In the genomic region with DNA sequence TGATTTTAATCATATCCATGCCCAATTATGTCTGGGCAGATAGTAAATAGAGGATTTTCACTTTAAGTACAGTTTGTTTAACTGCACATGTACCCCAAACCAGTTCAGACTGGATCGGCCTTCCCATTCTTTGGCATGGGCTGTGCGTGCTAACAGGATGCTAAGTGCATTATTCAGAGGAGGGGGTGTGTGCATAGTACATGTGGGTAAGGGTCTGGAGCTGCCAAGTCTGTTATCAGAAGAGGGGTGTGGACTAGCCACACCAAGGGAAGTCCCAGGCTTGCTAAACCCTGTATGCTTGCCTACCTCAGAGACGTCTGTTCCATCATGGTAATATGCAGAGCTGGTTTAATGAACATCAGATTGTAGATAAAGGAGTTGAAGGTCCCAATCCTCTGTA, we compare ENCODE assay signal across 20 mouse cellular contexts. TPM values are rescaled to one million over a fixed set of nuclear protein-coding genes. Genes with fewer than 3 reads are reported as not detected.
A peak's percentile ranks its signal among the peaks of the same experiment; 100 is the strongest.
DNase-seq lines count a peak whose midpoint lies in the region; ATAC-seq lines count a peak whose summit lies in the region.
"Had no signal": no experiment of that assay in that cellular context is flagged by ENCODE, and none has a peak within 500 bp of the region (broad histone marks: within the 10 kb centered on the region; RNA-seq: fewer than 3 reads in every experiment).

No protein-coding gene starts in this region.

- H3K4me3 ChIP-seq in forebrain, embryonic 16.5 days (replicated peaks; ENCODE audit: low read length), result no peak overlapping the region
- H3K4me3 ChIP-seq in forebrain, embryonic 10.5 days, result no peak overlapping the region
- no peak overlapping the region for H3K4me3 ChIP-seq in hindbrain, embryonic 16.5 days (ENCODE audit: low read length)
- no peak overlapping the region for H3K4me3 ChIP-seq in hindbrain, embryonic 13.5 days
- H3K4me3 ChIP-seq in midbrain, embryonic 15.5 days, result no peak overlapping the region
- H3K4me3 ChIP-seq in midbrain, embryonic 10.5 days, result no peak overlapping the region
- H3K4me3 ChIP-seq: embryonic facial prominence, embryonic 13.5 days; embryonic facial prominence, embryonic 15.5 days; erythroblast, embryonic 14.5 days; forebrain, embryonic 12.5 days had no signal

- 0 out of 2 replicates have a peak, but pooled peaks have one; percentile 12 for ATAC-seq in forebrain, embryonic 16.5 days
- peak; percentile 48; the same call in 1 of the 2 replicates for ATAC-seq in hindbrain, embryonic 16.5 days
- no peak for ATAC-seq in hindbrain, embryonic 13.5 days (ENCODE audit: low FRiP score)
- ATAC-seq in midbrain, embryonic 15.5 days (replicated peaks), result 0 out of 2 replicates have a peak, but pooled peaks have one; percentile 54

- no peak overlapping the region for H3K9ac ChIP-seq in forebrain, embryonic 16.5 days (replicated peaks; ENCODE audit: low read depth, low read length)
- no peak overlapping the region for H3K9ac ChIP-seq in hindbrain, embryonic 16.5 days (ENCODE audit: low read depth, low read length)
- H3K9ac ChIP-seq in hindbrain, embryonic 13.5 days, result no peak overlapping the region
- H3K9ac ChIP-seq in midbrain, embryonic 15.5 days, result no peak overlapping the region
- H3K9ac ChIP-seq: embryonic facial prominence, embryonic 13.5 days; embryonic facial prominence, embryonic 15.5 days; forebrain, embryonic 12.5 days had no signal

- H3K36me3 ChIP-seq in forebrain, embryonic 16.5 days (ENCODE audit: control insufficient read depth, insufficient read depth), result peaks cover 2% of the 10 kb centered on the region
- H3K36me3 ChIP-seq in forebrain, embryonic 10.5 days (replicated peaks), result peaks cover 46% of the 10 kb centered on the region
- H3K36me3 ChIP-seq in hindbrain, embryonic 16.5 days (ENCODE audit: control insufficient read depth, insufficient read depth, low read length), result peaks cover 10% of the 10 kb centered on the region; the same call in 1 of the 2 replicates
- H3K36me3 ChIP-seq in hindbrain, embryonic 13.5 days, result peaks cover 31% of the 10 kb centered on the region
- peaks cover 9% of the 10 kb centered on the region; the same call in 1 of the 2 replicates for H3K36me3 ChIP-seq in midbrain, embryonic 15.5 days (replicated peaks)
- H3K36me3 ChIP-seq in midbrain, embryonic 10.5 days, result peaks cover 40% of the 10 kb centered on the region

- WGBS in forebrain, embryonic 16.5 days, result 81% methylated on average over 3 of the region's 3 CpGs
- 88% methylated on average over 3 of the region's 3 CpGs for WGBS in forebrain, embryonic 10.5 days
- 93% methylated on average over 3 of the region's 3 CpGs for WGBS in hindbrain, embryonic 16.5 days
- WGBS in hindbrain, embryonic 13.5 days, result 93% methylated on average over 3 of the region's 3 CpGs
- 91% methylated on average over 3 of the region's 3 CpGs for WGBS in midbrain, embryonic 15.5 days
- WGBS in midbrain, embryonic 10.5 days, result 96% methylated on average over 3 of the region's 3 CpGs

- H3K4me1 ChIP-seq in forebrain, embryonic 16.5 days (replicated peaks; ENCODE audit: control insufficient read depth, insufficient read depth, low read length), result no peaks in the 10 kb centered on the region
- no peaks in the 10 kb centered on the region for H3K4me1 ChIP-seq in forebrain, embryonic 10.5 days
- no peaks in the 10 kb centered on the region for H3K4me1 ChIP-seq in hindbrain, embryonic 16.5 days (ENCODE audit: control insufficient read depth, insufficient read depth, low read depth, low read length)
- no peaks in the 10 kb centered on the region for H3K4me1 ChIP-seq in hindbrain, embryonic 13.5 days (replicated peaks)
- H3K4me1 ChIP-seq in midbrain, embryonic 15.5 days, result no peaks in the 10 kb centered on the region
- H3K4me1 ChIP-seq in midbrain, embryonic 10.5 days, result no peaks in the 10 kb centered on the region
- H3K4me1 ChIP-seq: embryonic facial prominence, embryonic 13.5 days; embryonic facial prominence, embryonic 15.5 days; forebrain, embryonic 12.5 days had no signal

- H3K27me3 ChIP-seq in forebrain, embryonic 16.5 days (replicated peaks; ENCODE audit: control insufficient read depth, insufficient read depth, low read length), result no peaks in the 10 kb centered on the region
- H3K27me3 ChIP-seq in forebrain, embryonic 10.5 days (ENCODE audit: poor library complexity, severe bottlenecking), result no peaks in the 10 kb centered on the region
- H3K27me3 ChIP-seq in hindbrain, embryonic 16.5 days (replicated peaks; ENCODE audit: control insufficient read depth, insufficient read depth, low read length), result no peaks in the 10 kb centered on the region
- H3K27me3 ChIP-seq in hindbrain, embryonic 13.5 days, result no peaks in the 10 kb centered on the region
- no peaks in the 10 kb centered on the region for H3K27me3 ChIP-seq in midbrain, embryonic 15.5 days (replicated peaks)
- H3K27me3 ChIP-seq in midbrain, embryonic 10.5 days (ENCODE audit: low read depth, poor library complexity, severe bottlenecking), result no peaks in the 10 kb centered on the region
- H3K27me3 ChIP-seq: embryonic facial prominence, embryonic 13.5 days; embryonic facial prominence, embryonic 15.5 days; forebrain, embryonic 12.5 days had no signal

- H3K27ac ChIP-seq in forebrain, embryonic 16.5 days (ENCODE audit: low read length), result no peak overlapping the region
- H3K27ac ChIP-seq in forebrain, embryonic 10.5 days, result no peak overlapping the region
- H3K27ac ChIP-seq in hindbrain, embryonic 16.5 days (ENCODE audit: low read depth, low read length), result no peak overlapping the region
- no peak overlapping the region for H3K27ac ChIP-seq in hindbrain, embryonic 13.5 days
- no peak overlapping the region for H3K27ac ChIP-seq in midbrain, embryonic 15.5 days
- H3K27ac ChIP-seq in midbrain, embryonic 10.5 days (replicated peaks), result no peak overlapping the region
- H3K27ac ChIP-seq: embryonic facial prominence, embryonic 13.5 days; embryonic facial prominence, embryonic 15.5 days; forebrain, embryonic 12.5 days had no signal

- DNase-seq in forebrain, embryonic 10.5 days (ENCODE audit: extremely low spot score, low spot score), result no peak
- DNase-seq in midbrain, embryonic 10.5 days (ENCODE audit: low spot score), result no peak
- DNase-seq: adrenal gland, adult 2 months; adrenal gland, postnatal 10 days; adrenal gland, postnatal 25 days; cerebellum, adult 11 months; cerebellum, adult 18-20 months; cerebellum, adult 8-10 months; cerebellum, adult 9-11 months; cerebellum, postnatal 14 days; cerebellum, postnatal 36 days; embryo, embryonic 11 days had no signal

- H3K4me2 ChIP-seq in forebrain, embryonic 16.5 days (ENCODE audit: low read length), result no peak overlapping the region
- no peak overlapping the region for H3K4me2 ChIP-seq in hindbrain, embryonic 16.5 days (ENCODE audit: low read length)
- H3K4me2 ChIP-seq in hindbrain, embryonic 13.5 days, result no peak overlapping the region
- H3K4me2 ChIP-seq in midbrain, embryonic 15.5 days, result no peak overlapping the region
- H3K4me2 ChIP-seq: embryonic facial prominence, embryonic 13.5 days; embryonic facial prominence, embryonic 15.5 days; forebrain, embryonic 12.5 days had no signal

- no peaks in the 10 kb centered on the region for H3K9me3 ChIP-seq in forebrain, embryonic 16.5 days (ENCODE audit: control insufficient read depth, low read length)
- no peaks in the 10 kb centered on the region for H3K9me3 ChIP-seq in forebrain, embryonic 10.5 days
- no peaks in the 10 kb centered on the region for H3K9me3 ChIP-seq in hindbrain, embryonic 16.5 days (ENCODE audit: control insufficient read depth, low read length)
- H3K9me3 ChIP-seq in hindbrain, embryonic 13.5 days, result no peaks in the 10 kb centered on the region
- H3K9me3 ChIP-seq in midbrain, embryonic 15.5 days, result no peaks in the 10 kb centered on the region
- no peaks in the 10 kb centered on the region for H3K9me3 ChIP-seq in midbrain, embryonic 10.5 days (replicated peaks)
- H3K9me3 ChIP-seq: embryonic facial prominence, embryonic 13.5 days; embryonic facial prominence, embryonic 15.5 days; forebrain, embryonic 12.5 days had no signal

RNA-seq across cellular contexts. Expression of gene Uchl3, which starts 10.5 kb away (rescaled TPM):
- 235 and 247 TPM in 2 replicates for polyA plus RNA-seq in forebrain, embryonic 16.5 days (2015; fragmentation: Nextera tagmentation; extraction: Ambion mirVana)
- 200 and 211 TPM in 2 replicates for polyA plus RNA-seq in forebrain, embryonic 10.5 days (2016; fragmentation: Nextera tagmentation; extraction: Ambion mirVana)
- polyA plus RNA-seq in hindbrain, embryonic 16.5 days (2015; fragmentation: Nextera tagmentation; extraction: Ambion mirVana), result 243 and 258 TPM in 2 replicates
- polyA plus RNA-seq in hindbrain, embryonic 13.5 days (2015; fragmentation: Nextera tagmentation; extraction: Ambion mirVana), result 265 and 268 TPM in 2 replicates
- polyA plus RNA-seq in midbrain, embryonic 15.5 days (2015; fragmentation: Nextera tagmentation; extraction: Ambion mirVana), result 258 and 269 TPM in 2 replicates
- 158 and 170 TPM in 2 replicates for polyA plus RNA-seq in midbrain, embryonic 10.5 days (2016; fragmentation: Nextera tagmentation; extraction: Ambion mirVana)

RNA-seq across cellular contexts. Expression of gene Commd6, which starts 23.8 kb away (rescaled TPM):
- polyA plus RNA-seq in forebrain, embryonic 16.5 days (2015; fragmentation: Nextera tagmentation; extraction: Ambion mirVana), result 94.6 and 96.8 TPM in 2 replicates
- polyA plus RNA-seq in forebrain, embryonic 10.5 days (2016; fragmentation: Nextera tagmentation; extraction: Ambion mirVana), result 109 TPM in 2 replicates
- 77.9 and 95.2 TPM in 2 replicates for polyA plus RNA-seq in hindbrain, embryonic 16.5 days (2015; fragmentation: Nextera tagmentation; extraction: Ambion mirVana)
- 93.0 and 102 TPM in 2 replicates for polyA plus RNA-seq in hindbrain, embryonic 13.5 days (2015; fragmentation: Nextera tagmentation; extraction: Ambion mirVana)
- 82.9 and 87.5 TPM in 2 replicates for polyA plus RNA-seq in midbrain, embryonic 15.5 days (2015; fragmentation: Nextera tagmentation; extraction: Ambion mirVana)
- polyA plus RNA-seq in midbrain, embryonic 10.5 days (2016; fragmentation: Nextera tagmentation; extraction: Ambion mirVana), result 113 TPM in 2 replicates

RNA-seq across cellular contexts. Expression of gene Tbc1d4, which starts 55.3 kb away (rescaled TPM):
- polyA plus RNA-seq in forebrain, embryonic 16.5 days (2015; fragmentation: Nextera tagmentation; extraction: Ambion mirVana), result 8.1 and 9.2 TPM in 2 replicates
- polyA plus RNA-seq in forebrain, embryonic 10.5 days (2016; fragmentation: Nextera tagmentation; extraction: Ambion mirVana), result 5.7 and 5.8 TPM in 2 replicates
- 9.3 and 10.8 TPM in 2 replicates for polyA plus RNA-seq in hindbrain, embryonic 16.5 days (2015; fragmentation: Nextera tagmentation; extraction: Ambion mirVana)
- polyA plus RNA-seq in hindbrain, embryonic 13.5 days (2015; fragmentation: Nextera tagmentation; extraction: Ambion mirVana), result 6.2 and 6.5 TPM in 2 replicates
- 8.8 and 9.4 TPM in 2 replicates for polyA plus RNA-seq in midbrain, embryonic 15.5 days (2015; fragmentation: Nextera tagmentation; extraction: Ambion mirVana)
- 4.8 and 4.9 TPM in 2 replicates for polyA plus RNA-seq in midbrain, embryonic 10.5 days (2016; fragmentation: Nextera tagmentation; extraction: Ambion mirVana)
